In genomic region chr5:146290446-146290845, GRCm38 (mm10) we compare ENCODE assay signal across 20 mouse cellular contexts. TPM values are rescaled to one million over a fixed set of nuclear protein-coding genes. Genes with fewer than 3 reads are reported as not detected.
DNase-seq lines count a peak whose midpoint lies in the region; ATAC-seq lines count a peak whose summit lies in the region.
"Had no signal": no experiment of that assay in that cellular context is flagged by ENCODE, and none has a peak within 500 bp of the region (broad histone marks: within the 10 kb centered on the region; RNA-seq: fewer than 3 reads in every experiment).

No protein-coding gene starts in this region.

- no peak overlapping the region for H3K4me2 ChIP-seq in kidney, embryonic 15.5 days
- H3K4me2 ChIP-seq: embryonic facial prominence, embryonic 12.5 days; forebrain, embryonic 15.5 days; heart, embryonic 12.5 days; hindbrain, embryonic 13.5 days; midbrain, embryonic 13.5 days; neural tube, embryonic 15.5 days had no signal

- peaks cover 58% of the 10 kb centered on the region for H3K36me3 ChIP-seq in kidney, embryonic 15.5 days

- H3K27ac ChIP-seq in kidney, embryonic 15.5 days, result 0 out of 2 replicates have a peak overlapping the region, but pooled peaks have one; percentile 28
- H3K27ac ChIP-seq: embryonic facial prominence, embryonic 12.5 days; forebrain, embryonic 15.5 days; hindbrain, embryonic 13.5 days; midbrain, embryonic 13.5 days; neural tube, embryonic 15.5 days had no signal

- no peak overlapping the region for H3K4me3 ChIP-seq in kidney, embryonic 15.5 days (replicated peaks)
- H3K4me3 ChIP-seq: embryonic facial prominence, embryonic 12.5 days; forebrain, embryonic 15.5 days; heart, embryonic 12.5 days; hindbrain, embryonic 13.5 days; layer of hippocampus, adult 2 months; midbrain, embryonic 13.5 days; neural tube, embryonic 15.5 days had no signal

- DNase-seq in adrenal gland, postnatal 14 days, result peak; percentile 8
- no peak for DNase-seq in adrenal gland, adult 18-20 months (ENCODE audit: low spot score in 2 of 2)
- DNase-seq in kidney, adult 18-20 months, result no peak
- peak; percentile 62 for DNase-seq in retina, adult 2 months (ENCODE audit: low read depth, low spot score)
- DNase-seq in retina, postnatal 1 day, result no peak
- peak; percentile 73 for DNase-seq in yolk sac, embryonic 10.5 days (ENCODE audit: low spot score)
- DNase-seq in testis, postnatal 14 days (ENCODE audit: low spot score), result no peak
- DNase-seq: adrenal gland, postnatal 36 days; cerebellum, adult 18-20 months; cerebellum, postnatal 25 days; heart, postnatal 14 days; thymus, postnatal 4 days had no signal

- no peaks in the 10 kb centered on the region for H3K9me3 ChIP-seq in kidney, embryonic 15.5 days (replicated peaks)
- H3K9me3 ChIP-seq: embryonic facial prominence, embryonic 12.5 days; forebrain, embryonic 15.5 days; heart, embryonic 12.5 days; hindbrain, embryonic 13.5 days; midbrain, embryonic 13.5 days; neural tube, embryonic 15.5 days had no signal

- H3K9ac ChIP-seq in kidney, embryonic 15.5 days, result no peak overlapping the region
- H3K9ac ChIP-seq: embryonic facial prominence, embryonic 12.5 days; forebrain, embryonic 15.5 days; heart, embryonic 12.5 days; hindbrain, embryonic 13.5 days; midbrain, embryonic 13.5 days; neural tube, embryonic 15.5 days had no signal

- no peaks in the 10 kb centered on the region for H3K27me3 ChIP-seq in kidney, embryonic 15.5 days
- H3K27me3 ChIP-seq: embryonic facial prominence, embryonic 12.5 days; forebrain, embryonic 15.5 days; heart, embryonic 12.5 days; hindbrain, embryonic 13.5 days; midbrain, embryonic 13.5 days; neural tube, embryonic 15.5 days had no signal

- 0 out of 2 replicates have a peak, but pooled peaks cover 3% of the 10 kb centered on the region for H3K4me1 ChIP-seq in kidney, embryonic 15.5 days
- H3K4me1 ChIP-seq: embryonic facial prominence, embryonic 12.5 days; forebrain, embryonic 15.5 days; heart, embryonic 12.5 days; hindbrain, embryonic 13.5 days; neural tube, embryonic 15.5 days had no signal

- ATAC-seq in kidney, embryonic 15.5 days (replicated peaks; ENCODE audit: low FRiP score), result 0 out of 2 replicates have a peak, but pooled peaks have one; percentile 27
- ATAC-seq: forebrain, embryonic 15.5 days; midbrain, embryonic 13.5 days had no signal

- WGBS in kidney, embryonic 15.5 days, result 76% methylated on average over 5 of the region's 5 CpGs

RNA-seq across cellular contexts. Expression of gene Cdk8, which starts 59.4 kb away (rescaled TPM):
- 73.2 and 74.4 TPM in 2 replicates for total RNA-seq in adrenal gland, postnatal 14 days (2021)
- total RNA-seq in adrenal gland, adult 18-20 months (2021), result 10 to 100 TPM; 43.5 to 91.1 TPM
- polyA plus RNA-seq in kidney, embryonic 15.5 days (2015; fragmentation: Nextera tagmentation; extraction: Ambion mirVana), result 19.0 and 19.4 TPM in 2 replicates

Comparison
In these comparisons a context has a peak if more than half of its experiments do, and no peak if none do; other contexts are left out.
1. DNase-seq: peak in adrenal gland, postnatal 14 days (single experiment), retina, adult 2 months (single experiment) and yolk sac, embryonic 10.5 days (single experiment); none in adrenal gland, adult 18-20 months (0 of 2), kidney, adult 18-20 months (single experiment), retina, postnatal 1 day (single experiment) and testis, postnatal 14 days (single experiment).